Mouse (Mus musculus) cerebellum, adult 8-10 months (tissue): ENCODE measurements at regions not wholly inside any gene's neighbourhood (a gene's known extent, or its start where the extent isn't known, plus 50 kb on each side); places are given as distances from the start of the nearest gene placed in this dataset.
A peak's percentile ranks its signal among the peaks of the same experiment; 100 is the strongest.
"Not testable (repeated sequence)": the region's sequence is repeated elsewhere in the genome, so short reads cannot be mapped to it uniquely, and the experiment has no call there.

ENCODE experiments used
- DNase-seq: peaks from one replicate; pipeline ENCODE4 v3.0.0; 2022

DNA sequence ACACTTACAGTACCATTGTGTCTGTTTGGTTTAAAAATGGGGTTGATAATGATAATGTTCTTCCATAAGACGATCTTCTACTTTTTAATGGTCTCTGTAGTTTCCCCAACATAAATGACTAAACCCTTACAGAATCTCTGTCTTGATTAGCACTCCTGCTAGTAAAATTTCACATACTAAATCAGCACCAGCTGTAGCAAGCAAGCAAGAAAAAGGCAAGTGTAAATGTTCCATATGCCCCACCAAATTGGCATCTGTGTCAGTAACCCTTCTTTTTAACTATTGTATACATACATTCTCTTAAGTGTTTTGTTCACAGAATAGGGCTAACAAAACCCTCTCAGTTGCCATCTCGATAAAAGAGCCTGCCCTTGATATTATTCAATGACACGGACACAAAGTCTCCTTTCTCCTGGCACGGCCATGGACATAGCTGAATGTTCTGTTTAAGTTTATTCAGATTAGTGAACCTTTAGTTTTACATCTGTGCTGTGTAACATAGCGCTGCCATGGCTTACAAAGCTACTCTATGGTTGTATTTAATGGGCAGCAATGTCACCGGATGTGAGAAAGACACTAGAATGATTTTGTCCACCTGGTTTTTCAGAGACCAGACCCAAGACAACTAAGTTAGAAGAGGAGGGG, 414.3 kb downstream of the Gtdc1 start:
- DNase-seq = no peak

DNA sequence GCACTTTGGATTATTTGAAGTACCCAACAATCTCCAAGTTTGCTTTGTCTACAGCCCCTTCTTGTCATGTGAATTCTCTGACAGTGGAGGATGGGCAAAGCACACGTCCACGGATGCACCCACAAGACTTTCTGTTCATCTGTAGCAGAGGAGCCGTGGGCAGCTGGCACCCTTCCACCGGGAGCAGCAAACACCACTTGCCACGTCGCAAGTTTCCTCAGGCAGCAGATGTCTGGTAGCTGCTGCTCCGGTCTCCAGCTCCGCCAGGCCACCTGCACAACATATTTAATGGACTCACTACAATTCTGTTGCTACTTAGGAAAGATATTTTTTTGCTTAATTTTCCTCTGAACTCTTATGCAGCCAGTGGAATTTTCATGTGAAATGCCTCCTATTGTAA, 415.1 kb downstream of the Gtdc1 start:
- DNase-seq = no peak

- no peak for DNase-seq
Measured at GRCm38 (mm10) chr2:44509101-44509500, 418.4 kb downstream of the Gtdc1 start.

- DNase-seq = no peak
Measured at GRCm38 (mm10) chr2:44504273-44504672, 423.2 kb downstream of the Gtdc1 start.

GRCm38 (mm10) chr2:44490806-44491205, 436.7 kb downstream of the Gtdc1 start:
- DNase-seq = not testable (repeated sequence)

- DNase-seq = no peak
Measured at GRCm38 (mm10) chr2:44490230-44490629, 437.2 kb downstream of the Gtdc1 start.

DNA sequence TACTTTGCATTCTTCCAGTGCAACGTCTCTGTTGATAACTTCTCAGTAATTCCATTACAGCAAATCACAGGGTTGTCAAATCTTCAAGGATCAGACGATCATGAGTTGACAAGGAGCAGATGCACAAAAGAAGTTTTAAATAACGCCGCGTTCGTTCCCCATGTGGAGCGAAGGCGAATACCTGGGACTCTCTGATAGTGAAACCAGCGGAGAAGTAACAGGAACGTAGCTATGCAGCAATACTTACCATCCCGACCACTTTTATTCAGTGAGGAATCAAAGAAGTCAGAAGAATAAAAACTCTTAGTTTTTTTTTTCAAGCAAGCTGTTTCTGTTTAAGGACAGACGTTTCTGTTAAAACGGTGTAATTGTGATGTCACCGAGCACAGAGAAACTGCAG, 441.6 kb downstream of the Gtdc1 start:
- DNase-seq = no peak

- no peak for DNase-seq
Measured at GRCm38 (mm10) chr2:44479746-44480145, 447.7 kb downstream of the Gtdc1 start.

DNA sequence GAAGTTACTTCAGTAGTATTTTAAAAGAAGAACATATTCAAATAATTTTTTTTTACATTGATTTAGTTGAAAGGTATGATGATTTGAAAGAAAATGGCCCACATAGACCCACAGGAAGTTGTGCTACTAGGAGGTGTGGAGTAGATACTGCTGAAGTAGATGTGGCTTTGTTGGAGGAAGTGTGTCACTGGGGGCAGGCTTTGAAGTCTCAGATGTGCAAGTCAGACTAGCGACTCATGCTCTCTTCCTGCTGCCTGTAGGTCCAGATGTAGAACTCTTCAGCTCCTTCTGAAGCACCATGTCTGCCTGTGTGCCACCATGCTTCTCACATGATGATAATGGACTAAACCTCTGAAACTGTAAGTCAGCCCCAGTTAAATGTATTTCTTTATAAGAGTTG, 452.0 kb downstream of the Gtdc1 start:
- no peak for DNase-seq

- DNase-seq = no peak
Measured at GRCm38 (mm10) chr2:44474653-44475052, 452.8 kb downstream of the Gtdc1 start.

GRCm38 (mm10) chr2:44471381-44471780, 456.1 kb downstream of the Gtdc1 start:
- DNase-seq = no peak

- DNase-seq = no peak
Measured at GRCm38 (mm10) chr2:44470953-44471352, 456.5 kb downstream of the Gtdc1 start.

GRCm38 (mm10) chr2:44464631-44465030, 462.8 kb downstream of the Gtdc1 start:
- peak; percentile 10 for DNase-seq

DNA sequence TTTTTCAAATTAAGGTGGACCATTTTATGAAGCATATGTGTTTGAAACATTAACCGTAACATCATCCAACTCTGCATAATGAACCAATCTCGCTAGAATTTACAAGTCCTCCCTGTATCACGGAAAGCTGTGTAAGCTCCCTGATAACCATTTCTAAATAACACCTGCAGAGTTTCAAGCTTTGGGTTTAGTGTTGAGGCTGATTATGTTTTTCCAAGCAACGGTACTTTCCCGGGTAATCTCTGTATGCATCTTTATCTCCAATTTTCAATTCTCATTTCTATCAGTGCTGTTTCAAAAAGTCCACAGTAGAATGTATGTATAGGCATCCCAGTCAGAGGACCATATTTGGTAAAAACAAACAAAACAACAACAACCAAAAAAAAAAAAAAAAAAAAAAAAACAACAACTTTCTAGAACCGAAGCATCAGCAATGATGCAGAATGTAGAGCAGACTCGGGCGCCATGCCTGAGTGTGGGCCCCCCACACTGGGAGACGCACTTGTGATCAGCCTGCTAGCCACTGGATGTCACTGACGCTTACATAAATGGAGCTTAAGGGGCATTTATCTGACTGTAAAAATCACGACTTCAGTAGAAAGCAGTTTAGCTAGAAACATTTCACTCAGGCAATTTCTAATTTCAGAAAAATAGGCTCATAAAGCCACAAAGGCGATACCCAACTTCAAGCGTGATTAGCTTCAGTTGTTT, 464.7 kb downstream of the Gtdc1 start:
- no peak for DNase-seq

DNA sequence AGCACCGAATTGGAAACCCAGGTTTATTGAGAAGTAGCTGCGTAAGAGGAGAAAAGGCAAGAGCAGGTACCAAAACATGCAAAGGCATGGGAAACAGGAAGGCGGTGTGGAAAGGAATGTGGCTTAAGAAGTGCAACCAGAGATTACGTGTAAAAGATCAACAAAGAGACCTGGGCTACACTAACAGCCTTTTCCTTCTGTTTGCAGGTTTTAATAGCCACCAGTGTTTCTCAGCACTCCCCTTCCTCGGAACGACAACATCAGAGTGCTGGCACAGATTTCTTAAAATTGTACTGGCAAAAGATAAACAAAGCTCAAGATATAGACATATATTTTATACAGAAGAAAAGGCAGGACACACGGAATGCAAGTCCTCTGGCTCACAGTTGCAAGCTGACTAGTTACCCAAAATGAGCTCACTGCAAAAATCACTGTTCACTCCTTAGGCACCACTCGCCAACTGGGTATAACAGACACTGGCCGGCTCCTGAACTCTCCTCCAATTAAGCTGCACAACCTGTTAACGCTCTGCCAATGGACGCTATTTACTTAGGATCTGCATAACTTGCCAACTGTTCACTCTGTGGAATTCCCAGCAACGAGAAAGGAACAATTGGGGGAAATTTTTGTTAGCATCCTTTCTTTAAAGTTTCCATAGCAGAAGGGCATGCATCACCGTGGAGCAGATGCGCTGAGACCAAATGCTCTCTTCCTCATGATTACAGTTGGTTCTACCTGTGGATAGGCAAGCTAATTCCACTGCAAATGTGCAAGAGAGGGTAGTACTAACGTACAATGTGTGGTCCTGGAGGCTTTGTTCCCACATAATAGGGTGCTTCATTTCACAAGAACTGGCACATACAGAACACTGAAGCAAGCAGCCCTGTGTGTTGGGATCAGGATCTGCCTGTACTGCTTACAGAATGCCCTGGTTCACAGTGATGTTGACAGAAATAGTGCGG, 465.9 kb downstream of the Gtdc1 start:
- no peak for DNase-seq

- DNase-seq = no peak
Measured at GRCm38 (mm10) chr2:44449471-44449870, 478.0 kb downstream of the Gtdc1 start.
